Mouse (Mus musculus): ENCODE data around the gene Olfr259. TPM values are rescaled to one million over a fixed set of nuclear protein-coding genes. Genes with fewer than 3 reads are reported as not detected.

Olfr259 gene
- not detected in 2 replicates for total RNA-seq (2012; rRNA removed)

DNA sequence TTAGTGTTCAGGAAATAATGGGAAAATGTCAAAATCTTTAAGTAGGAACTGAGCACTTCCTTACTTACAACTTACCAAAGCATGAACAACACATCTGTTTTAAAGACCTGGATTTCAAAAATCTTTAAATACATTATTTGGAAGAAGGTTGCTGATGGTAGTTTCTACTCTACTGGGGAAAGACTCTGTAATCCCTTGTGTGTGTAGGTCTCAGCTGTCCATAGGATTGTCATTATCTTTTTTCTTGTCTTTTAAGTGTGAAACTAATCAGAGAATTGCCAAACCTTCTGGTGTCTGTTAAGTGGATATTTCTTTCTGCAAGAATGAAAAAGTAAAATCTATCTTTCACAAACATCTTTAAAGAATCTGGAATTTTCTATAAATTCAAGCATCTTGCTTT is at the start of gene Olfr259:
Gene Olfr259, minus strand, starts transcription at position 101 of the 400 bp plus-strand sequence.
- Histone ChIP-seq H3K27ac (ENCODE audit: insufficient read depth, low read depth, low read length, poor library complexity, severe bottlenecking) (no peak within 1 kb of the TSS), H3K36me3 (ENCODE audit: control insufficient read depth, insufficient read depth, low read length, poor library complexity, severe bottlenecking) (no peaks in the 10 kb centered on the region), H3K9me3 (ENCODE audit: control insufficient read depth, insufficient read depth, low read depth, low read length) (no peaks in the 10 kb centered on the region), H3K4me3 (ENCODE audit: insufficient read depth in 1 of 2, low read depth in 1 of 2, low read length in 2 of 2, poor library complexity in 1 of 2, severe bottlenecking in 1 of 2) (no peak within 1 kb of the TSS), H3K4me1 (ENCODE audit: control insufficient read depth in 2 of 2, insufficient read depth in 2 of 2, low read length in 2 of 2, poor library complexity in 1 of 2) (no peaks in the 10 kb centered on the region), H3K9ac (ENCODE audit: insufficient read depth, low read depth, low read length, poor library complexity, severe bottlenecking) (no peak within 1 kb of the TSS)
- TF ChIP-seq CHD2 (IDR thresholded peaks at IDR 0.05; ENCODE audit: low read depth, low read length), result no peak
- TF ChIP-seq ZNF384 (IDR thresholded peaks at IDR 0.05; ENCODE audit: low read depth, low read length), result no peak
- TF ChIP-seq HCFC1 (IDR thresholded peaks at IDR 0.05; ENCODE audit: borderline replicate concordance, insufficient read depth, low read length), result no peak
- DNase-seq (ENCODE audit: low read depth, low spot score), result no peak
- in situ Hi-C loops (cut with MboI; ENCODE audit: low sequenced_read_pairs in 2 of 2, unreplicated experiment in 2 of 2), result no loop called here

GRCm38 (mm10) chr2:87152524-87152923 is 38.2 kb upstream of the Olfr259 start, which contains the start of gene Olfr1111:
Olfr1111 (minus strand) TSS chr2:87152624.
- DNase-seq (ENCODE audit: low read depth, low spot score), result no peak
- Histone ChIP-seq H3K27ac (ENCODE audit: insufficient read depth, low read depth, low read length, poor library complexity, severe bottlenecking) (no peak within 1 kb of the TSS), H3K9ac (ENCODE audit: insufficient read depth, low read depth, low read length, poor library complexity, severe bottlenecking) (no peak within 1 kb of the TSS), H3K4me1 (ENCODE audit: control insufficient read depth in 2 of 2, insufficient read depth in 2 of 2, low read length in 2 of 2, poor library complexity in 1 of 2) (no peaks in the 10 kb centered on the region), H3K4me3 (ENCODE audit: insufficient read depth in 1 of 2, low read depth in 1 of 2, low read length in 2 of 2, poor library complexity in 1 of 2, severe bottlenecking in 1 of 2) (no peak within 1 kb of the TSS), H3K36me3 (ENCODE audit: control insufficient read depth, insufficient read depth, low read length, poor library complexity, severe bottlenecking) (no peaks in the 10 kb centered on the region), H3K9me3 (ENCODE audit: control insufficient read depth, insufficient read depth, low read depth, low read length) (no peaks in the 10 kb centered on the region)
- TF ChIP-seq MAFK (IDR thresholded peaks at IDR 0.05; ENCODE audit: insufficient read depth, low read depth, low read length) (no peak), HCFC1 (IDR thresholded peaks at IDR 0.05; ENCODE audit: borderline replicate concordance, insufficient read depth, low read length) (no peak), ZC3H11A (IDR thresholded peaks at IDR 0.05; ENCODE audit: borderline replicate concordance, low read depth, low read length) (no peak), ZNF384 (IDR thresholded peaks at IDR 0.05; ENCODE audit: low read depth, low read length) (no peak), CHD2 (IDR thresholded peaks at IDR 0.05; ENCODE audit: low read depth, low read length) (no peak)
- in situ Hi-C loops (cut with MboI; ENCODE audit: low sequenced_read_pairs in 2 of 2, unreplicated experiment in 2 of 2), result no loop called here

DNA sequence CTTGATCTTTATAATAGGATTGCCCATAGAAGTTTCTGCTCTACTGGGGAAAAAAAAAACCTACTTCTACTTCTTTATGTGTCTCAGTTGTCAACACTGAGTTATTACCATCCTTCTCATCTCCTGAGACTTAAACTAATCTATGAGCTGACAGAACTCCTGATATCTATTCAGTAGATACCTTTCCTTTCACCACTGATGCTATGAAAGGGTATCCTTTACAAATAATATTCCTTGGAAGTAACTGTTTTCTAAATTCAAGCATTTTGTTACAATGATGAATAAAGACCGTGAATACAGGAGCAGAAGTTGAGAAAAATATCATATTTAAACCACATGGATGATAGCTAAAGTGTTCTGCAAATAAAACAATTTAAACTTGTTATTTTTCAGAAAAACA is 25.8 kb upstream of the Olfr259 start, which contains the start of gene Olfr1110:
Gene Olfr1110, minus strand, starts transcription at position 101 of the 400 bp plus-strand sequence.
- H3K4me1 ChIP-seq (ENCODE audit: control insufficient read depth in 2 of 2, insufficient read depth in 2 of 2, low read length in 2 of 2, poor library complexity in 1 of 2), result no peaks in the 10 kb centered on the region
- no peak within 1 kb of the TSS for H3K9ac ChIP-seq (ENCODE audit: insufficient read depth, low read depth, low read length, poor library complexity, severe bottlenecking)
- H3K9me3 ChIP-seq (ENCODE audit: control insufficient read depth, insufficient read depth, low read depth, low read length), result no peaks in the 10 kb centered on the region
- TF ChIP-seq ZNF384 (IDR thresholded peaks at IDR 0.05; ENCODE audit: low read depth, low read length) (no peak), MAFK (IDR thresholded peaks at IDR 0.05; ENCODE audit: insufficient read depth, low read depth, low read length) (no peak), CHD2 (IDR thresholded peaks at IDR 0.05; ENCODE audit: low read depth, low read length) (no peak)
- no peaks in the 10 kb centered on the region for H3K36me3 ChIP-seq (ENCODE audit: control insufficient read depth, insufficient read depth, low read length, poor library complexity, severe bottlenecking)
- H3K4me3 ChIP-seq (ENCODE audit: insufficient read depth in 1 of 2, low read depth in 1 of 2, low read length in 2 of 2, poor library complexity in 1 of 2, severe bottlenecking in 1 of 2), result no peak within 1 kb of the TSS
- no peak within 1 kb of the TSS for H3K27ac ChIP-seq (ENCODE audit: insufficient read depth, low read depth, low read length, poor library complexity, severe bottlenecking)
- in situ Hi-C loops (cut with MboI; ENCODE audit: low sequenced_read_pairs in 2 of 2, unreplicated experiment in 2 of 2), result no loop called here
- no peak for DNase-seq (ENCODE audit: low read depth, low spot score)

DNA sequence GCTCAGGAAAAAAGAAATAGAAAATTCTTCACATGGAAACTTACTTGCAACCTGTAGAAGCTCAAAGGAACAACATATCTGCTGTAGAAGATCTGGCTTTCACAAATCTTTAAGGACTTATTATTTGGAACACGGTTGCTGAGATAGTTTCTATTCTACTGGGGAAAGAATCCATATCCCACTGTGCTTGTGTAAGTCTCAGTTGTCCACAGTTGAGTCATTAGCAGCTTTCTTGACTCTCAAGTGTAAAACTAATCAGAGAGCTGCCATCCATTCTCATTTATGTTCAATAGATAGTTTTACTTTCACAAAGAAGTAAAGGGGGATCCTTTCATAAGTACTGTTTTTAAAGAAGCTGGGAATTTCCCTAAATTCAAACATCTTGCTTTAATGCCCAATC is 18.5 kb downstream of the Olfr259 start, which contains the start of gene Olfr1109:
Gene Olfr1109, minus strand, starts transcription at position 101 of the 400 bp plus-strand sequence.
- no peak within 1 kb of the TSS for H3K27ac ChIP-seq (ENCODE audit: insufficient read depth, low read depth, low read length, poor library complexity, severe bottlenecking)
- in situ Hi-C loops (cut with MboI; ENCODE audit: low sequenced_read_pairs in 2 of 2, unreplicated experiment in 2 of 2), result no loop called here
- no peak for TF ChIP-seq ZNF384 (IDR thresholded peaks at IDR 0.05; ENCODE audit: low read depth, low read length)
- TF ChIP-seq HCFC1 (IDR thresholded peaks at IDR 0.05; ENCODE audit: borderline replicate concordance, insufficient read depth, low read length), result no peak
- TF ChIP-seq CHD2 (IDR thresholded peaks at IDR 0.05; ENCODE audit: low read depth, low read length), result no peak
- TF ChIP-seq MAFK (IDR thresholded peaks at IDR 0.05; ENCODE audit: insufficient read depth, low read depth, low read length), result no peak
- no peak for TF ChIP-seq ZC3H11A (IDR thresholded peaks at IDR 0.05; ENCODE audit: borderline replicate concordance, low read depth, low read length)
- no peaks in the 10 kb centered on the region for H3K9me3 ChIP-seq (ENCODE audit: control insufficient read depth, insufficient read depth, low read depth, low read length)
- no peak within 1 kb of the TSS for H3K9ac ChIP-seq (ENCODE audit: insufficient read depth, low read depth, low read length, poor library complexity, severe bottlenecking)
- H3K36me3 ChIP-seq (ENCODE audit: control insufficient read depth, insufficient read depth, low read length, poor library complexity, severe bottlenecking), result no peaks in the 10 kb centered on the region
- DNase-seq (ENCODE audit: low read depth, low spot score), result no peak
- no peaks in the 10 kb centered on the region for H3K4me1 ChIP-seq (ENCODE audit: control insufficient read depth in 2 of 2, insufficient read depth in 2 of 2, low read length in 2 of 2, poor library complexity in 1 of 2)
- no peak within 1 kb of the TSS for H3K4me3 ChIP-seq (ENCODE audit: insufficient read depth in 1 of 2, low read depth in 1 of 2, low read length in 2 of 2, poor library complexity in 1 of 2, severe bottlenecking in 1 of 2)

- Histone ChIP-seq H3K27ac (ENCODE audit: insufficient read depth, low read depth, low read length, poor library complexity, severe bottlenecking) (no peak within 1 kb of the TSS), H3K4me1 (ENCODE audit: control insufficient read depth in 2 of 2, insufficient read depth in 2 of 2, low read length in 2 of 2, poor library complexity in 1 of 2) (no peaks in the 10 kb centered on the region), H3K4me3 (ENCODE audit: insufficient read depth in 1 of 2, low read depth in 1 of 2, low read length in 2 of 2, poor library complexity in 1 of 2, severe bottlenecking in 1 of 2) (no peak within 1 kb of the TSS), H3K9me3 (ENCODE audit: control insufficient read depth, insufficient read depth, low read depth, low read length) (no peaks in the 10 kb centered on the region), H3K36me3 (ENCODE audit: control insufficient read depth, insufficient read depth, low read length, poor library complexity, severe bottlenecking) (no peaks in the 10 kb centered on the region), H3K9ac (ENCODE audit: insufficient read depth, low read depth, low read length, poor library complexity, severe bottlenecking) (no peak within 1 kb of the TSS)
- no peak for DNase-seq (ENCODE audit: low read depth, low spot score)
- no peak for TF ChIP-seq CHD2 (IDR thresholded peaks at IDR 0.05; ENCODE audit: low read depth, low read length)
- no peak for TF ChIP-seq HCFC1 (IDR thresholded peaks at IDR 0.05; ENCODE audit: borderline replicate concordance, insufficient read depth, low read length)
- TF ChIP-seq ZC3H11A (IDR thresholded peaks at IDR 0.05; ENCODE audit: borderline replicate concordance, low read depth, low read length), result no peak
- no peak for TF ChIP-seq ZNF384 (IDR thresholded peaks at IDR 0.05; ENCODE audit: low read depth, low read length)
- in situ Hi-C loops (cut with MboI; ENCODE audit: low sequenced_read_pairs in 2 of 2, unreplicated experiment in 2 of 2), result no loop called here
These were observed 38.6 kb downstream of the Olfr259 start, which contains the start of gene Olfr1107 for GRCm38 (mm10) chr2:87075717-87076116. Olfr1107 (minus strand) TSS chr2:87075817.

Other genes starting within 250 kb of the Olfr259 start
- not detected in 2 replicates for gene Gm13723, start 239.8 kb downstream of the Olfr259 start, total RNA-seq (2012; rRNA removed)
- gene Olfr1097, start 222.4 kb downstream of the Olfr259 start, total RNA-seq (2012; rRNA removed), result not detected in 2 replicates
- gene Olfr1098, start 190.0 kb downstream of the Olfr259 start, total RNA-seq (2012; rRNA removed), result not detected in 2 replicates
- gene Olfr1099, start 153.9 kb downstream of the Olfr259 start, total RNA-seq (2012; rRNA removed), result not detected in 2 replicates
- not detected in 2 replicates for gene Olfr1100, start 134.6 kb downstream of the Olfr259 start, total RNA-seq (2012; rRNA removed)
- gene Olfr1101, start 123.3 kb downstream of the Olfr259 start, total RNA-seq (2012; rRNA removed), result not detected in 2 replicates
- gene Olfr1102, start 116.2 kb downstream of the Olfr259 start, total RNA-seq (2012; rRNA removed), result not detected in 2 replicates
- gene Olfr1104, start 87.5 kb downstream of the Olfr259 start, total RNA-seq (2012; rRNA removed), result not detected in 2 replicates
- not detected in 2 replicates for gene Olfr1105, start 78.0 kb downstream of the Olfr259 start, total RNA-seq (2012; rRNA removed)
- not detected in 2 replicates for gene Olfr1106, start 62.3 kb downstream of the Olfr259 start, total RNA-seq (2012; rRNA removed)
- gene Olfr1107, start 38.8 kb downstream of the Olfr259 start, total RNA-seq (2012; rRNA removed), result not detected in 2 replicates
- gene Olfr1109, start 18.6 kb downstream of the Olfr259 start, total RNA-seq (2012; rRNA removed), result not detected in 2 replicates
- gene Olfr1110, start 25.7 kb upstream of the Olfr259 start, total RNA-seq (2012; rRNA removed), result not detected in 2 replicates
- gene Olfr1111, start 38.1 kb upstream of the Olfr259 start, total RNA-seq (2012; rRNA removed), result not detected in 2 replicates
- gene Olfr1112, start 73.2 kb upstream of the Olfr259 start, total RNA-seq (2012; rRNA removed), result not detected in 2 replicates
- not detected in 2 replicates for gene Olfr1113, start 94.4 kb upstream of the Olfr259 start, total RNA-seq (2012; rRNA removed)
- not detected in 2 replicates for gene Olfr1115, start 133.4 kb upstream of the Olfr259 start, total RNA-seq (2012; rRNA removed)
- not detected in 2 replicates for gene Olfr1116, start 153.0 kb upstream of the Olfr259 start, total RNA-seq (2012; rRNA removed)
- gene Olfr1118, start 193.0 kb upstream of the Olfr259 start, total RNA-seq (2012; rRNA removed), result not detected in 2 replicates
- gene Olfr1120, start 240.2 kb upstream of the Olfr259 start, total RNA-seq (2012; rRNA removed), result not detected in 2 replicates

Data from ES-E14 (cell line).